Mouse (Mus musculus): ENCODE results near the gene Hist2h2aa2.

DNA sequence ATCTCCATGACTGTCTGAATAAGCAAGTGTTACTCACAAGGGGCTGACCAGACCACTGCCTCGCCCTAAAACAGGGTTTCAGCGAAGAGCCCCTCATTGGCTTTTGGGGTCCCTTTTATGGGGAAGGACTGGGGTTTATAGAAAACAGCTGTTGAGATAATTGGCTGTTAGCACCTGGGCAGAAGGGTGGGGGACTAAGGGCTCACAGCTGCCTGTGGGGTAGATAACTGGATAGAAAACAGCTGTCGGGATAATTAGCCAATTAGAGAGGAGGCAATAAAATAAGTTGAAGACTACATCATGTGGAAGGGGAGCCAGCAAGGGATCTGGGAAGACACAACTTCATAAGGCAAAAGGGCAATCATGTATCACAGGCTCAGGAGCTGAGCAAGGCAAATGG, 10.8 kb upstream of the Hist2h2aa2 start:
- TF ChIP-seq CHD2 (IDR thresholded peaks at IDR 0.05; ENCODE audit: low read depth, low read length): no peak
- no peak for TF ChIP-seq MAFK (IDR thresholded peaks at IDR 0.05; ENCODE audit: insufficient read depth, low read depth, low read length)
- TF ChIP-seq HCFC1 (IDR thresholded peaks at IDR 0.05; ENCODE audit: borderline replicate concordance, insufficient read depth, low read length): no peak
- no peak for TF ChIP-seq ZNF384 (IDR thresholded peaks at IDR 0.05; ENCODE audit: low read depth, low read length)
- TF ChIP-seq ZC3H11A (IDR thresholded peaks at IDR 0.05; ENCODE audit: borderline replicate concordance, low read depth, low read length): no peak

All from ES-E14 (cell line).